Mouse (Mus musculus): ENCODE data around the gene Uggt1. TPM values are rescaled to one million over a fixed set of nuclear protein-coding genes. Genes with fewer than 3 reads are reported as not detected.

Uggt1 gene
- polyA plus RNA-seq, 1 experiment = 11.7 TPM

- no peaks in the 10 kb centered on the region for H3K27me3 ChIP-seq (ENCODE audit: control insufficient read depth, insufficient read depth, low read length)
- peaks cover 57% of the 10 kb centered on the region for H3K36me3 ChIP-seq (ENCODE audit: control insufficient read depth, insufficient read depth, low read length)
- 70% methylated on average over 2 of the region's 2 CpGs for WGBS
- TF ChIP-seq CTCF (IDR thresholded peaks at IDR 0.05; ENCODE audit: extremely low read depth, insufficient read length, insufficient replicate concordance, low read depth, low read length) = no peak
- no peak for TF ChIP-seq POLR2A (IDR thresholded peaks at IDR 0.05; ENCODE audit: low read depth, low read length)
- no peak overlapping the region for H3K27ac ChIP-seq (ENCODE audit: insufficient read depth, low read depth, low read length)
- H3K4me1 ChIP-seq (ENCODE audit: control insufficient read depth, insufficient read depth, insufficient read length, low read length) = no peaks in the 10 kb centered on the region
- H3K4me3 ChIP-seq (ENCODE audit: low read depth, low read length) = no peak overlapping the region
Observed at GRCm38 (mm10) chr1:36148809-36149208, 95.7 kb downstream of the Uggt1 start.

GRCm38 (mm10) chr1:36145050-36145449, 99.5 kb downstream of the Uggt1 start:
- 16% methylated on average over 1 of the region's 1 CpGs for WGBS
- no peaks in the 10 kb centered on the region for H3K4me1 ChIP-seq (ENCODE audit: control insufficient read depth, insufficient read depth, insufficient read length, low read length)
- peaks cover 61% of the 10 kb centered on the region for H3K36me3 ChIP-seq (ENCODE audit: control insufficient read depth, insufficient read depth, low read length)
- no peak overlapping the region for H3K4me3 ChIP-seq (ENCODE audit: low read depth, low read length)
- no peak overlapping the region for H3K27ac ChIP-seq (ENCODE audit: insufficient read depth, low read depth, low read length)
- TF ChIP-seq CTCF (IDR thresholded peaks at IDR 0.05; ENCODE audit: extremely low read depth, insufficient read length, insufficient replicate concordance, low read depth, low read length) = no peak
- no peak for TF ChIP-seq POLR2A (IDR thresholded peaks at IDR 0.05; ENCODE audit: low read depth, low read length)
- H3K27me3 ChIP-seq (ENCODE audit: control insufficient read depth, insufficient read depth, low read length) = no peaks in the 10 kb centered on the region

- WGBS = 93% methylated on average over 15 of the region's 15 CpGs
- Histone ChIP-seq H3K27me3 (ENCODE audit: control insufficient read depth, insufficient read depth, low read length) (no peaks in the 10 kb centered on the region), H3K4me1 (ENCODE audit: control insufficient read depth, insufficient read depth, insufficient read length, low read length) (no peaks in the 10 kb centered on the region), H3K36me3 (ENCODE audit: control insufficient read depth, insufficient read depth, low read length) (peaks cover 34% of the 10 kb centered on the region), H3K27ac (ENCODE audit: insufficient read depth, low read depth, low read length) (no peak overlapping the region), H3K4me3 (ENCODE audit: low read depth, low read length) (no peak overlapping the region)
- no peak for TF ChIP-seq POLR2A (IDR thresholded peaks at IDR 0.05; ENCODE audit: low read depth, low read length)
- TF ChIP-seq CTCF (IDR thresholded peaks at IDR 0.05; ENCODE audit: extremely low read depth, insufficient read length, insufficient replicate concordance, low read depth, low read length) = no peak
Observed at GRCm38 (mm10) chr1:36140311-36140710, 104.2 kb downstream of the Uggt1 start.

- H3K4me1 ChIP-seq (ENCODE audit: control insufficient read depth, insufficient read depth, insufficient read length, low read length) = peaks cover 6% of the 10 kb centered on the region
- TF ChIP-seq POLR2A (IDR thresholded peaks at IDR 0.05; ENCODE audit: low read depth, low read length) (no peak), CTCF (IDR thresholded peaks at IDR 0.05; ENCODE audit: extremely low read depth, insufficient read length, insufficient replicate concordance, low read depth, low read length) (peak; percentile 87; the same call in 1 of the 2 replicates)
- H3K27me3 ChIP-seq (ENCODE audit: control insufficient read depth, insufficient read depth, low read length) = no peaks in the 10 kb centered on the region
- H3K4me3 ChIP-seq (ENCODE audit: low read depth, low read length) = no peak overlapping the region
- H3K36me3 ChIP-seq (ENCODE audit: control insufficient read depth, insufficient read depth, low read length) = no peaks in the 10 kb centered on the region
- 0% methylated on average over 3 of the region's 3 CpGs for WGBS
- no peak overlapping the region for H3K27ac ChIP-seq (ENCODE audit: insufficient read depth, low read depth, low read length)
Observed at GRCm38 (mm10) chr1:36134584-36134983, 109.9 kb downstream of the Uggt1 start.

- no peaks in the 10 kb centered on the region for H3K27me3 ChIP-seq (ENCODE audit: control insufficient read depth, insufficient read depth, low read length)
- H3K36me3 ChIP-seq (ENCODE audit: control insufficient read depth, insufficient read depth, low read length) = no peaks in the 10 kb centered on the region
- TF ChIP-seq POLR2A (IDR thresholded peaks at IDR 0.05; ENCODE audit: low read depth, low read length) (no peak), CTCF (IDR thresholded peaks at IDR 0.05; ENCODE audit: extremely low read depth, insufficient read length, insufficient replicate concordance, low read depth, low read length) (no peak)
- 0 out of 2 replicates have a peak overlapping the region, but pooled peaks have one; percentile 51 for H3K27ac ChIP-seq (ENCODE audit: insufficient read depth, low read depth, low read length)
- H3K4me1 ChIP-seq (ENCODE audit: control insufficient read depth, insufficient read depth, insufficient read length, low read length) = peaks cover 7% of the 10 kb centered on the region
- H3K4me3 ChIP-seq (ENCODE audit: low read depth, low read length) = no peak overlapping the region
- 72% methylated on average over 3 of the region's 3 CpGs for WGBS
Observed at GRCm38 (mm10) chr1:36133647-36134046, 110.9 kb downstream of the Uggt1 start.

GRCm38 (mm10) chr1:36133041-36133440, 111.5 kb downstream of the Uggt1 start:
- TF ChIP-seq CTCF (IDR thresholded peaks at IDR 0.05; ENCODE audit: extremely low read depth, insufficient read length, insufficient replicate concordance, low read depth, low read length) = no peak
- TF ChIP-seq POLR2A (IDR thresholded peaks at IDR 0.05; ENCODE audit: low read depth, low read length) = no peak
- WGBS = 66% methylated on average over 8 of the region's 8 CpGs
- no peaks in the 10 kb centered on the region for H3K27me3 ChIP-seq (ENCODE audit: control insufficient read depth, insufficient read depth, low read length)
- no peaks in the 10 kb centered on the region for H3K36me3 ChIP-seq (ENCODE audit: control insufficient read depth, insufficient read depth, low read length)
- H3K4me3 ChIP-seq (ENCODE audit: low read depth, low read length) = no peak overlapping the region
- 0 out of 2 replicates have a peak overlapping the region, but pooled peaks have one; percentile 51 for H3K27ac ChIP-seq (ENCODE audit: insufficient read depth, low read depth, low read length)
- H3K4me1 ChIP-seq (ENCODE audit: control insufficient read depth, insufficient read depth, insufficient read length, low read length) = peaks cover 7% of the 10 kb centered on the region

- no peaks in the 10 kb centered on the region for H3K36me3 ChIP-seq (ENCODE audit: control insufficient read depth, insufficient read depth, low read length)
- peaks cover 7% of the 10 kb centered on the region for H3K4me1 ChIP-seq (ENCODE audit: control insufficient read depth, insufficient read depth, insufficient read length, low read length)
- H3K27ac ChIP-seq (ENCODE audit: insufficient read depth, low read depth, low read length) = no peak overlapping the region
- TF ChIP-seq CTCF (IDR thresholded peaks at IDR 0.05; ENCODE audit: extremely low read depth, insufficient read length, insufficient replicate concordance, low read depth, low read length) (no peak), POLR2A (IDR thresholded peaks at IDR 0.05; ENCODE audit: low read depth, low read length) (no peak)
- H3K27me3 ChIP-seq (ENCODE audit: control insufficient read depth, insufficient read depth, low read length) = no peaks in the 10 kb centered on the region
- 72% methylated on average over 4 of the region's 4 CpGs for WGBS
- H3K4me3 ChIP-seq (ENCODE audit: low read depth, low read length) = no peak overlapping the region
Observed at GRCm38 (mm10) chr1:36132211-36132610, 112.3 kb downstream of the Uggt1 start.

Data from small intestine, adult 2 months (tissue).